Mouse (Mus musculus) left cerebral cortex, adult 8-10 months (tissue): Measurements from ENCODE around the gene Tas1r1. TPM values are rescaled to one million over a fixed set of nuclear protein-coding genes. Genes with fewer than 3 reads are reported as not detected.
"Not testable (repeated sequence)": the region's sequence is repeated elsewhere in the genome, so short reads cannot be mapped to it uniquely, and the experiment has no call there.

Source experiments
- DNase-seq, 2 experiments: peaks; one replicate each; pipeline ENCODE4 v3.0.0; 2022; ENCODE audit warnings: low spot score in 2 of 2
- total RNA-seq, 4 experiments: library from RNA; stranded (reverse); gene quantifications; 2 replicates each; pipeline ENCODE4 v1.2.4; 2022

Tas1r1 gene
- total RNA-seq, 4 experiments from 2014 or later: 0.61 to 0.94 (median 0.73) TPM

DNA sequence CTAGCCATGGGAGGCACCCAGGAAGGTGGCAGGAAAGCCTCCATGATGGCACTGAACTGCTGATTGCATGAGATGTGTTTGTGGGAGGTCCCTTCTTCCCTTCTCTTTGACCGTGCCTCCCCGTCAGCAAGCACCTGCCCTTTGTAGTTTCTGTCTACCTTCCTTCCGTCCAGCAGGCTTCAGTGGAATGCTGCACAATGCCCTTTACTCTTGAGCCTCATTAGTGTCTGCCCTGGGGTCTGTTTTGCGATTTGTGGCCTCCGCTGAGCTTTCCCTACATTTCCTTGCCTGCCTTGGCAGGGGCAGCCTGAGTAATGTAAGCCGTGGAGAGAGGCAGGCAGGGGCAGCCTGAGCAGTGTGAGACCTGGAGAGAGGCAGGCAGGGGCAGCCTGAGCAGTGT is 6.2 kb upstream of the Tas1r1 start:
- no peak for DNase-seq

DNA sequence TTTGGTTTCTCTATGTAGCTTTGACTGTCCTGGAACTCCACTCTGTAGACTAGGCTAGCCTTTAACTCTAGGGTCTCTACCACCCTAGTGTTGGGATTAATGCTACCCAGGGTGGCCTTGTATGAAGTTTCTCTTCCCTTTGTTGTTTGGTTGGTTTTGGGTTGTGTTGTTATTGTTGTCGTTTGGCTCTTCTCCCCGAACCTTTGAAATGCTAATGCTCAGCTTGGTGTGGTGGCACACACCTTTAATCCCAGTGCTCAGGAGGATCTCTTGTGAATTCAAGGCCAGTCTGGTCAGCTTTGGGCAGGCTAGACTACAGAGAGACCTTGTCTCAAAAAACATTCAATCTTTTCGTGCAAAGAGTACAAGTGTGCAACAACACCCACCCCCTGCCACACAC is 4.8 kb upstream of the Tas1r1 start:
- DNase-seq: no peak

DNA sequence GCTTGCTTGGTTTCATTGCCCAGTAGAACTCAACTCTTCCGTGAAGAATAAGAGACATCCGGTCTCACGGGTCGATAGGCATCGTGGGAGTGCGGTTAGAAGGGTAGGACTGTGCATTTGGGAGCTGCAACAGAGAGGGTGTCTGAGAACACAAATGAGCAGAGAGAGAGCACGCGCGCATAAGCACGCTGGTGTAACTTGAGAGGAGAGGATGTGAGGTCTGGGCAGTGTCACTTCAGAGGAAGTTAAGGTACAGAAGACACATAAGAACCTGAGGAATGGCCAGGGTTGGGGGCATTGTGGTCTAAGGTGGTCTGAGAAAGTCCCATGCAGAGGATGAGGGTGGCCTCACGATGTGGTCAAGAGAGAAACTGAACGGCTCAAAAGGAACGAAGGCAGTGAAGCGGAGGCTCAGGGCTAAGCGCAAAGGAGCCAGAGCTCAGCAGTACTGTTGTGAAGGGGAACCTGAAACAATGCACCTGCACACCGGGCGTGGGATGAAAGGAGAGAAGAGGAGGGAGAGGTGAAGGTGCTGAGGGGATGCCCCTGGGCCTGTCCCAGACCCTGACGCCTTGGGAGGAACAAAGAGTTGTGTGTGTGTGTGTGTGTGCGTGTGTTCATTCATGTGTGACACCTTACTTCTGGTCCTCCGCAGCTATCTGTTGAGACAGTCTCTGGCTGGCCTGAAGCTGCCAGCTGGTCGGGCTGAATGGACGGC is 3.7 kb upstream of the Tas1r1 start:
- DNase-seq: no peak

DNA sequence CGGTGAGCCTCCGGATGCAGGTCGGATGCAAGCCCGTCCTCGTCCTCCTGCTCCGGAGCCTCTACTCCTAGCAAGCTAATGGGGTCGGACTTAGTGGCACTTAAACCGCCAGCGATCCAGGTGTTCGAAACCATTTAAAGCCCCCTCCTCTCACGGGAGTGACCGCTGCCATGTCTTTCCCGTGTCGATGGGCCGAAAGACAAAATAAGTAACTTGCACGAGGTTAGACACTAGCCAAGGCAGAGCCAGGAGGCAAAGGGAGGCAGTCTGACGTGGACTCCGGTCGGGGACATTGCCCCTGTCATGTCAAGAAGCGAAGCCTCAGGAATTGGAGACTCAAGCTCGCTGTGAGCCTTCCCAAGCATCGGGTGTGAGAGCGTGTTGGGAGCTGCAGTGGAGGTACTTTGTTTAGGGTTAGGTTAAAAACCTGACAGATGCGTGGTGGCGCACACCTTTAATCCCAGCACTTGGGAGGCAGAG is 1.5 kb upstream of the Tas1r1 start:
- no peak for DNase-seq

DNA sequence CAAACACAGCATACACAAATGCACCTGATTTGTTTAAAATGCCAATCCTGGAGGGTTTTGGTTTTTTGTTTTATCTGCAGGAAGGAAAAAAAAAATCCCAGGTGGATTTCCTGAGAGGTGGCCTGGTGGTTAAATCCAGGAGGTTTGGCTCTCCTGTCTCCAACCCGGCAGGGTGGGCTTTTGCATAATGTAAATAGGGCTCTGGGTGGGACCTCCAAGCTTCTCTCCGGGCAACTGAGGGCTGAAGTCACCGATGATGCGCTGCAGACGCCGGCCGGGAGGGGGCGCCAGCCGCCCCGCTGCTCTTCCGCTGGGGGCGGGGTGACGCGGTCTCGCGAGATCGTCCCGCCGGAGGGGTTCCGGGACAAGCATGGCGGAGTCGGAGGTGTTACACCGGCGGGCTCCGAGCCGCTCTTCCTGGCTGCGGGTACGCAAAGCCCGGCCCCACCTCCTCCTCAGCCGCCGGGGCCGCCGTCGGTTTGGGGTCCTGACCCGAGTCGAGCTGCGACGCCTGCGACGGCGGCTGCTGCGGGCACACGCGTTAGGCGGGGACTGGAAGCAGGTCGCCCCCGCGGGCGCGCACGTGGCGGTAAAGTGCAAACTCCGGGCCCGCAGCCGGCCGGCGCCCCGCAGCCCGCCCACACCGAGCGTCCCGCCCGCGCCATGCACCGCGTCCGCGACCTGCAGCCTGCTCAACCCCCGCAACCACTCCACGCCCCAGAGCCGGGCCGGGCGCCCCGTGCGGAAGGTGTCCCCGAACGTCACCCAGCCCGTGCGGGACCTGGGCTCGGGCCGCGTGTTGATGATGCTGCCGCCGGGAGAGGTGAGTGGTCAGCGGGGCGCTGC is 840 bp upstream of the Tas1r1 start, which contains the start of gene Nol9:
TSS of gene Nol9 (plus strand) at position 337 of the 846 bp plus-strand sequence.
- peak; percentile 82 to 90 for DNase-seq

DNA sequence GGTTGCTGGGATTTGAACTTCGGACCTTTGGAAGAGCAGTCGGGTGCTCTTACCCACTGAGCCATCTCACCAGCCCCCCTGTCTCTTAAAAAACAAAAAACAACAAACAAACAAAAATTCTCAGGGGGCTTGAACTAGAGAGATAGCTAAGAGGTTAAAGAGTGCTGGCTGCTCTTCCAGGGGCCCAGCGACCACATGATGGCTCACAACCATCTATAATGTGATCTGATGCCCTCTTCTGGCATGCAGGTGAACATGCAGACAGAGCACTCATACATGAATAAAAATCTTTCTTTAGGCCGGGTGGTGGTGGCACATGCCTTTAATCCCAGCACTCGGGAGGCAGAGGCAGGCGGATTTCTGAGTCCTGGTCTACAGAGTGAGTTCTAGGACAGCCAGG is 1.9 kb downstream of the Tas1r1 start:
- DNase-seq: not testable (repeated sequence)

DNA sequence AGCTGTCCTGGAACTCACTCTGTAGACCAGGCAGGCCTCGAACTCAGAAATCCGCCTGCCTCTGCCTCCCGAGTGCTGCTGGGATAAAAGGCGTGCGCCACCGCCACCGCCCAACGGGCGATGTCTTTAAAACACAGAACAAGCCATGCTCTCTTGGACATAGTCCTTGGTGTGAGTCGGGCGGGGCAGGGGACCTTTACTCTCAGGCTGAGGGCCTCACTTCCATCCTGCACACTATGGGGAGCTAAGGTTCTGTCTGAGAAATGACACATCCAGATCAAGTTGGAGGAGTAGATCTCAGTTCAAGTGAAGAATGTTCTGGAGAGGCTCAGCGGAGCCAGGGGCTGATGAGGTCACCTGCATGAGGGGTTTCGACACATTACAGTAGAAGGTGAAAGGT is 5.4 kb downstream of the Tas1r1 start:
- no peak for DNase-seq

DNA sequence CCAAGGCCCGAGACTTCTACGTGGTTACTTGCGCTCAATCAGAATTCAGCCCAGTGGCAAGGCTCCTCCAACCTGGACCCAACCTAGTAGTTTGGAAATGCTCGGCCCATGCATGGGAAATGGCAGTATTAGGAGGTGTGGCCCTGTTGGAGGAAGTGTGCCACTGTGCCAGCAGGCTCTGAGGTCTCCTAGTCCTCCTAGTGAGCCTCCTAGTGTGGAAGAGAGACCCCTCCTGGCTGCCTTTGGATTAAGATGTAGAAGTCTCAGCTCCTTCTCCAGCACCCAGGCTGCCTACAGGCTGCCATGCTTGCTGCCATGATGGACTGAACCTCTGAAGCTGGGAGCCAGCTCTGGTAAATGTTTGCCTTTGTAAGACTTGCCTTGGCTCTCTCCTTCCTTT is 8.4 kb downstream of the Tas1r1 start:
- DNase-seq: no peak

DNA sequence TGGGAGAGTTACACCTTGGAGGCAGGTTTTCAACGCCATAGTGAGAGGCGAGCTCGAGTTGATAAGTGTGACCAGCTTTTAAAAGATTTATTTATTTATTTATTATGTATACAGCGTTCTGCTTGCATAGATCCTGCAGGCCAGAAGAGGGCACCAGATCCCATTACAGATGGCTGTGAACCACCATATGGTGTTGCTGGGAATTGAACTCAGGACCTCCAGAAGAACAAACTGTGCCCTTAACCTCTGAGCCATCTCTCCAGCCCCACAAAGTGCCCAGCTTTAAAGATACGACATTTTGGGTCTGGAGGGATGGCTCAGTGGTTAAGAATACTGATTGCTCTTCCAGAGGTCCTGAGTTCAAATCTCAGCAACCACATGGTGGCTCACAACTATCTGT is 9.3 kb downstream of the Tas1r1 start:
- DNase-seq: no peak

DNA sequence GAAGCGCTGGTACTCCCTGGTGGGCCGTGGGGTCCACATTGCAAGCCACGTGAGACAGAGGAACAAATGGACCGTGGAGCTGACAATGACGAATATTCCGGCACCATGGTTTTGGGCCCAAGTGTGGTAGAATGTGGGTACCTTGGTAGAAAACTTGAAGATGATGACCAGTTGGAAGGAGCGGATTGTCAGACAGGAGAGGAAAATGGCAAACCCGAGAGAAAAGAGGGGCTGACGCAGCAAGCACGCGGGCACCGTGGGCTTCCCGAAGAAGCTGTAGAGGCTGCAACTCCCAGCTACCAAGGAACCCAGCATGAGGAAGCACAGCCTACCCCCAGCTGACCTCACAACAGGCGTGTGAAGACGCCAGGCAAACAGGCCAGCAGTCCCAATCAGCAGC is 9.9 kb downstream of the Tas1r1 start:
- DNase-seq: no peak

DNA sequence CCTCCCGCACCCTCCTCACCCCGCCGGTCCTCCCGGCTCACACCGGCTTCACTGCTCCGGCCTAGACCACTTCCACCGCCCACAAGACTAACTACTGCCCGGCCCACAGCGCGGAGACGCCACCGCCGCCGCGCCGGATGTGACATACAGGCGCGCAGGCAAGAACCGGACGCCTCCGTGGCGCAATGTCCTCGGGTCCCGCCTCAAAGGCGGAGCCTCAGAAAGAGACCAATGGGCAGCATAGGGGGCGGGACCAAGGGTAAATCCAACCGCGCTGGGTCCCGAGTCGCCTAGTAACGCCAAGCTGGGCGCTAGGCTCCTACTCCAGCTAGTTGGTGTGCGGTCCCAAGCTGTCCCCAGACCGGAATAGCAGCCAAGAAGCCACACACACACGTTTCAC is 10.8 kb downstream of the Tas1r1 start, which contains the start of gene Zbtb48:
TSS of gene Zbtb48 (minus strand) at position 148 of the 400 bp plus-strand sequence.
- DNase-seq: peak; percentile 92 to 97

DNA sequence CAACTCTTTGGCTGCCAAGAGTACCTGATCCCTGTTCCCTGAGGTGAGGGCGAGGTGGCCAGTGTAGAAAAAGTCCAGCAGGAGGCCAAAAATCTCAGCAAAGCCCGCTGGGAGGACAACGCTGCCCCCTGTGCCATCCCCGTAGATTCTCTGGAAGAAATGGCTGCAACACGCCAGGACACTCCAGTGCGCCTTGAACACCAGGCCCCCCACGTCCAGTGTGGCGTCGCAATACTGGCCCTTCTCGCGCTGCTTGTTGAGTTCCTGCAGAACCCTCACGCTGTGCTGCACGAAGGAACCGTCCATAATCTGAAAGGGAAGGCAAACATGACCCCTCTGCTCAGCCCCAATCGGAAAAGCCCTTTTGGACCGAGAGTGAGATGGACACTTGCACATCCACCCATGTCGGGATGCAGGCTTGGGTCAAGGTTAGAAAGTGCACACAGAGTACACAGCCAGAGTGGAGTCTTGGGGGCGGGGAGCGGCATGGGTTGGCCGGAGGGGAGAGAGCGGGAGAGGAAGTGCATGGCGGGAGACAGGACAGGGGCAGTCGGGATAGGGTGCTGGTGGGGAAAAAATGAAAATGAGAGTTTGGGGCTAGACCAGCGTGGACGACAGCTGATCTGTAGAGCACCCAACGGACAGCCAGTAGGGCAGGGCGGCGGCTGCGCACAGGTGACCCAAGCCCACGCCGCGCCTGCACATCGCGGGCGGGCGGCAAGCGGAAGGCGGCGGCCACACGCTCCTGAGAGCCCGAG is 11.4 kb downstream of the Tas1r1 start:
- no peak for DNase-seq

DNA sequence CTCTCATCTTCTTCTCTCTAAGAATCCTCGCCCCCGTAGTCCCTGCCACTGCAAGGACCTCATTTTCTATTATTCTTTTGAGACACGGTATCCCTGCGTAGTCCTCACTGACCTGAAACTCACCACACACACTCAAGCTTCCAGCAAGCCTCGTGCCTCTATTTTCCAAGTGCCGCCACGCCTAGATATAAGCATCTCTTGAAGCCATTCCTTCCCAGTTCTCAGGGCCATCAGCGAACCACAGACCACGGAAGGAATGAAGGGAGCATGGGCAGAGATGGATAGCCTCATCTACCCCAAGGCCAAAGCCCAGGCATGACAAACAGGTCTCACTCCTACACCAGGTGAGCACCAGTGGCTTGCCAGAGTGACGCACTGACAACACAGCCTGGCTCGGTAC is 13.8 kb downstream of the Tas1r1 start:
- DNase-seq: no peak

DNA sequence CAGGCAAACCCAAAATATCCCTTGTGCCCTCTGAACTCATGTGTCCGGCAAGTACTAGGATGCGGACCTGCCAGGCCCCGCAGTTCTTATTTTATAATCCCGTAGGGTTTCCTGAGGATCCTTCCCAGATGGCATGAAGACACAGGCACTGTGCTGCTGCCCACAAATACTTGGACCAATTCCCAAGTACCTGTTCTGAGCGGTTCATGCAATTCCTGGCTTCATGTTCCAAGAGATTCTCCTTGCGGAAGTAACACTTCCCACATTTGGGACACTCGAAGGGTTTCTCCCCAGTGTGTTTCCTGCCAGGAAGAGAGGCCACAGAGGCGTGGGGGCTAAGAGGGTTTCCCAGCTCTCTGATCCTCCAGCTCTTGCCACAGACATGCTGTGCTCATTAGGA is 15.9 kb downstream of the Tas1r1 start:
- no peak for DNase-seq

DNA sequence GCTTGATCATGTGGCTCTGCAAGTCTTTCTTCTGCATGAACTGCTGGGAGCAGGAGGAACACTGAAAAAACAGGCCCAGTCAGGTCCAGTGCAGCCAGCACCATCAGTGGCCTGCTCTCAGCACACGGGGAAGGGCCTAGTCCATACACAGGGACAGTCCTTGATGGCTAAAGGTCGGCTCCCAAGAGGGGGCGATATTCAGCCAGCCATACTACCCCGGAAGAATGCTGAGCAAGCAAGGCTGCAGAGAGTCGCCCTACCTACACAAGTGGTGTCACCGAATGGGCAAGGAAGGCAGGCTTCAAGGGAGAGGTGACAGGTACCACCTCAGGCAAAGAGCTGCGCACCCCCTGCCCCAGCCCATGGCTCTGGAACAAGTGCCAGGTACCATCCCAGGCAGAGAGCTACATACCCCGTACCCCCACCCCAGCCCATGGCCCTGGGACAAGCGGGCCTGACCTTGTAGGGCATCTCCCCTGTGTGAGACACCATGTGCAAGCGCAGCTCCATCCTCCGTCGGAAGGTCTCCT is 16.7 kb downstream of the Tas1r1 start:
- no peak for DNase-seq

DNA sequence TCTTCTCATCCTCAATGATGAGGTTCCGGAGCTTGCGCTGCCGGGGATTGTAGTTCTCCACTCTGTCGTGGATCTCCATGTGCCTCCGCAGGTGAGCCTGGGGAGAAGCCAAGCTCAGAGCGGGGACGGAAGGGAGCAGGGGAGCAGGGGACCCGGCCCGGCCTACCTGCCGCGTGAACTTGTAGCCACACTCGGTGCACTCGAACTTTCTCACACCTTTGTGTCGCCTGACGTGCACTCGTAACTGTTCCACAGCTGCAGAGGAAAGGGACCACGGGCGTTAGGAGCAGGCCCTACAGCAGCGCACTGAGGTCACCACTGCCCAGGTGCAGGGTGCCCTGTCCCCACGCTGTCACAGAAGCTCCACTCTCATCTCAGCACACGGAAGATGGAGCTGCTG is 18.3 kb downstream of the Tas1r1 start:
- no peak for DNase-seq

DNA sequence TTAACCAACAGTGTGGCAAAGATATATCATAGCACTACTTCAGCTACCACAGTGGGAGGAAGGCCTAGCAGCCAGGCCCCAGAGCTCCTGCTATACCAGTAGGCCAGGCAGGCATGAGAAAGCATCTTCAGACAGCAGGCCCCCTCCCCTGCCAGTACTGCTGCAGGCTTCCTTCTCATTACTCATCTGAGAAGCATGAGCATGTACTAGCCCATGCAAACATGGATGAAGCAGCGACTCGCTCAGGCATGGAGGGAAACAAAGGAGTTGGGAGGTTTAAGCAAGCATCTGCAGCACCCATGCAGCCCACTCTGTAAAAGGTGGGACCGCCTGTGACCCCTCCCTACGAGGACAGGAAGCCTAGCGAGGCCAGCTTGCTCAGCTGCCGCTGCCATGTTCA is 19.3 kb downstream of the Tas1r1 start:
- DNase-seq: no peak

DNA sequence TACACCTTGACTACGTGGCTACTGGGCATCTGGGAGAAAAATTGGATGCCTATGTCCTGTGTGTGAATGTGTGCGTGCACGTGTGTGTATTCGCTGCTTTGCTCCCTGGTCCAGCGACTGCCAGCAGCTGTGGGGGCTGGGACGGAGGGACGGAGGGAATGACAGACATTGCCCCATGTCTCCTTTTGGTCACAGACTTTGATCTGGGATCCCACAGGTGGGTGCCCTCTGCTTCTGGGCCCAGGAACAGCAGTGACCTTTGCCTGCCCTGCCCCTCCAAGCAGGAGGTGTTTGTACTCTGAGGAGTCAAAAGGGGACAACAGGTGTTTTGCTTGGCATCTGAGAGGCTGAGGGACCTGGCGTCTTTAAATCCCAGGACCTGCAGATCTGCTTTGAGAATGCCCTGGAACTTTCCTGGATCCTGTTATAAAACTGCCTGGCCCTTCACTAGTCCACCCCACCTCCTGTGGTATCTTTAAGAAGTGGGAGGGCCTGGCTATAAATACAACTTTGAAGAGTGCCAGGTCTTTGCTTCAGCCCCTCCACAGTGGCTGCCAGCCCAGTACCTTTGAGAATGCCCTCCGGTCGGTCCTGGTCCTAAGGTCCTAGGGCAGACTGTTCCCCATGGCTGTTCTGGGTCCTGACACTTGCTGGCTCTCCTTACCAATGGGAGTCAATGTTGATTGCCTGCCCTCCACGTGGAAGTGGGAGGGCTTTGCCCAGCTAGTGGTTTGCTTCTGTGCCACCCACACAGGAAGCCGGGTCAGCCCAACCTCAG is 25.1 kb downstream of the Tas1r1 start:
- no peak for DNase-seq

DNA sequence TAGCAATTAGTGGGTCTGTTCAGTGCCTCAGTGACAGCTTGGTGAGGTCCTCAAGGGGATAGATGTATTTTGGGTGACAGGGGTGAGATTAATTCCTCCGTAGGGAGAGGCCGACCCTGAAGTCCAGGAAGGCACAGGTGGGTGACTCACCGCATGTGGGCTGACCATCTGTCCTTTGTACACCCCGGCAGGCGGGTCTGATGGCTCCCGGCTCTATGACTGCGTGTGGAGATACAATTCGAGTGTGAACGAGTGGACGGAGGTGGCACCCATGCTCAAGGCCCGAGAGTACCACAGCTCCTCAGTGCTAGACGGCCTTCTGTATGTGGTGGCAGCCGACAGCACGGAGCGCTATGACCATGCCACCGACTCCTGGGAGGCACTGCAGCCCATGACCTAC is 26.3 kb downstream of the Tas1r1 start:
- no peak for DNase-seq

DNA sequence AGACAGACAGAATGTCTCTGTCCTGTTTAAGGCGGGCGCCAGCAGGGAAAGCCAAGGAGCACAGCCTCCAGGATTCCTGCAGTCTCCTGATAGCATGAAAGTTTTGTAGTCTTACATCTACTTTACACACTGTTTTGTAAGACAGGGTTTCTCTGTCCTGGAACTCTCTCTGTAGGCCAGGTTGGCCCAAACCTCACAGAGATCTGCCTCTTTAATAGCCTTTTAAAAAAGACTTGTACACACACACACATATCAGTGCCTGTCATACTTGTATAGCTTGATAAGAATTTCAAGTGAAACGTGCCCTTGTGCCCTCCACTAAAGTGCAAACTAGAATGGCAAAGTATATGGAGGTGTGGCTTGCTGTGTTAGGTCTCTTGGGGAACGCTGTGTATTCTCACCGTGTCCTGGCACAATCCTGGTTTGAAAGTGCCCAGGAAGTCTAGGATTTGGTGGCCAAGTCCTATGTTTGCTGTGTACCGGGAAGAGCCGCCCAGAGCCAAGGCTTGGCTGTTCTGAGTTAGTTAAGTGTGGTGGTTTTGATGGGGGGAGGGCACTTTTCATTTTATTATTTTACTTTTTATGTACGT is 27.1 kb downstream of the Tas1r1 start:
- DNase-seq: no peak
